9 mouse cellular contexts compared by ENCODE assay signal in the genomic region with DNA sequence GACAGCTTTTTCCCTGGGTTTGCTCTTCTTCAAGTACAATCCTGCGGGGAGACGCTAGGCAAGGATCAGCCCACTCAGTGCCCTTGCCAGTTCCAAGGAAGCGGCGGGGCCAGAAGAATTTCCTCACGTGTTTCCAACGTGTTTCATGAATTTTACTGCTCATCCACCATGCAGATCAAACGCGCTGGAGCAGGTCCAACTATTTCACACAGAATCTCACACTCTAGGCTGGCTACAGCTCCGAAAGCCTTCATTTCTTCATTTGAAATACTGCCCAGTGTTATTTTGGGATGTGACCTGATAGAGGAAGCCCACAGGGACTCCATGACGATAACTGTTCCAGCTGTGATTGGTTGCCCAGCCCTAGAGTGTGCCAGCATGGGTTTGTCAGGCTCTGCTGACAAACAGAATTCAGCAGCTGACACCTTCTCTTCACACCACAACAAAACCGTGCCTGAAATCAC. TPM values are rescaled to one million over a fixed set of nuclear protein-coding genes. Genes with fewer than 3 reads are reported as not detected.
A peak's percentile ranks its signal among the peaks of the same experiment; 100 is the strongest.
DNase-seq lines count a peak whose midpoint lies in the region; ATAC-seq lines count a peak whose summit lies in the region.
"Had no signal": no experiment of that assay in that cellular context is flagged by ENCODE, and none has a peak within 500 bp of the region (broad histone marks: within the 10 kb centered on the region; RNA-seq: fewer than 3 reads in every experiment).

No protein-coding gene starts in this region.

- H3K4me3 ChIP-seq in forebrain, embryonic 16.5 days (replicated peaks; ENCODE audit: low read length): no peak overlapping the region
- no peak overlapping the region for H3K4me3 ChIP-seq in forebrain, embryonic 13.5 days
- H3K4me3 ChIP-seq: embryonic facial prominence, embryonic 15.5 days had no signal

- H3K4me2 ChIP-seq in forebrain, embryonic 16.5 days (ENCODE audit: low read length): no peak overlapping the region
- no peak overlapping the region for H3K4me2 ChIP-seq in forebrain, embryonic 13.5 days
- H3K4me2 ChIP-seq: embryonic facial prominence, embryonic 15.5 days had no signal

- H3K36me3 ChIP-seq in forebrain, embryonic 16.5 days (ENCODE audit: control insufficient read depth, insufficient read depth): no peaks in the 10 kb centered on the region; the same call in none of the 2 replicates
- H3K36me3 ChIP-seq in forebrain, embryonic 13.5 days (ENCODE audit: poor library complexity, severe bottlenecking): peaks cover 62% of the 10 kb centered on the region

- no peaks in the 10 kb centered on the region for H3K27me3 ChIP-seq in forebrain, embryonic 16.5 days (replicated peaks; ENCODE audit: control insufficient read depth, insufficient read depth, low read length)
- no peaks in the 10 kb centered on the region for H3K27me3 ChIP-seq in forebrain, embryonic 13.5 days
- H3K27me3 ChIP-seq: embryonic facial prominence, embryonic 15.5 days had no signal

- peak; percentile 41 to 52 for DNase-seq in adrenal gland, postnatal 36 days
- DNase-seq in kidney, postnatal 36 days: peak; percentile 55 to 68
- DNase-seq in lung, postnatal 10 days: peak; percentile 87
- no peak for DNase-seq in spleen, postnatal 10 days (ENCODE audit: low spot score in 2 of 2)
- no peak for DNase-seq in embryo, embryonic 10 days (ENCODE audit: low spot score)

- no peak overlapping the region for H3K27ac ChIP-seq in forebrain, embryonic 16.5 days (ENCODE audit: low read length)
- no peak overlapping the region for H3K27ac ChIP-seq in forebrain, embryonic 13.5 days
- H3K27ac ChIP-seq: embryonic facial prominence, embryonic 15.5 days had no signal

- no peaks in the 10 kb centered on the region for H3K9me3 ChIP-seq in forebrain, embryonic 16.5 days (ENCODE audit: control insufficient read depth, low read length)
- no peaks in the 10 kb centered on the region for H3K9me3 ChIP-seq in forebrain, embryonic 13.5 days (replicated peaks)
- H3K9me3 ChIP-seq: embryonic facial prominence, embryonic 15.5 days had no signal

- H3K4me1 ChIP-seq in forebrain, embryonic 16.5 days (replicated peaks; ENCODE audit: control insufficient read depth, insufficient read depth, low read length): peaks cover 6% of the 10 kb centered on the region
- 0 out of 2 replicates have a peak, but pooled peaks cover 3% of the 10 kb centered on the region for H3K4me1 ChIP-seq in forebrain, embryonic 13.5 days

- no peak overlapping the region for H3K9ac ChIP-seq in forebrain, embryonic 16.5 days (replicated peaks; ENCODE audit: low read depth, low read length)
- H3K9ac ChIP-seq in forebrain, embryonic 13.5 days: no peak overlapping the region
- H3K9ac ChIP-seq: embryonic facial prominence, embryonic 15.5 days had no signal

- whole genome bisulfite sequencing in forebrain, embryonic 16.5 days: 64% methylated on average over 11 of the region's 11 CpGs
- WGBS in forebrain, embryonic 13.5 days: 90% methylated on average over 11 of the region's 11 CpGs

- ATAC-seq in forebrain, embryonic 16.5 days: peak; percentile 77
- ATAC-seq in forebrain, embryonic 13.5 days: no peak; the same call in 1 of the 2 replicates
- ATAC-seq in granulocyte monocyte progenitor cell, adult 5-6 weeks (replicated peaks; ENCODE audit: poor library complexity, severe bottlenecking): peak; percentile 37

RNA-seq across cellular contexts. Expression of gene Pigv, which starts 28.5 kb away (rescaled TPM):
- 14.7 and 15.5 TPM in 2 replicates for polyA plus RNA-seq in forebrain, embryonic 16.5 days (2015; fragmentation: Nextera tagmentation; extraction: Ambion mirVana)
- polyA plus RNA-seq in forebrain, embryonic 13.5 days (2015; fragmentation: Nextera tagmentation; extraction: Ambion mirVana): 13.6 and 14.5 TPM in 2 replicates
- 10 to 100 TPM; 17.7 to 20.8 TPM for total RNA-seq in adrenal gland, postnatal 36 days (2021)
- 8.7 and 11.5 TPM in 2 replicates for total RNA-seq in granulocyte monocyte progenitor cell, adult 5-6 weeks (2014; fragmentation: Nextera tagmentation)
- total RNA-seq in granulocyte monocyte progenitor cell, adult 5-6 weeks (2017): 6.6 and 8.1 TPM in 2 replicates

RNA-seq across cellular contexts. Expression of gene Zdhhc18, which starts 51.0 kb away (rescaled TPM):
- 3.5 and 4.5 TPM in 2 replicates for polyA plus RNA-seq in forebrain, embryonic 16.5 days (2015; fragmentation: Nextera tagmentation; extraction: Ambion mirVana)
- 3.2 and 4.6 TPM in 2 replicates for polyA plus RNA-seq in forebrain, embryonic 13.5 days (2015; fragmentation: Nextera tagmentation; extraction: Ambion mirVana)
- total RNA-seq in adrenal gland, postnatal 36 days (2021): 10 to 100 TPM; 15.2 to 24.9 TPM
- total RNA-seq in granulocyte monocyte progenitor cell, adult 5-6 weeks (2014; fragmentation: Nextera tagmentation): 12.9 and 22.4 TPM in 2 replicates
- total RNA-seq in granulocyte monocyte progenitor cell, adult 5-6 weeks (2017): 10.7 and 12.5 TPM in 2 replicates

RNA-seq across cellular contexts. Expression of gene Arid1a, which starts 55.6 kb away (rescaled TPM):
- polyA plus RNA-seq in forebrain, embryonic 16.5 days (2015; fragmentation: Nextera tagmentation; extraction: Ambion mirVana): 36.4 and 41.4 TPM in 2 replicates
- polyA plus RNA-seq in forebrain, embryonic 13.5 days (2015; fragmentation: Nextera tagmentation; extraction: Ambion mirVana): 44.7 and 48.9 TPM in 2 replicates
- total RNA-seq in adrenal gland, postnatal 36 days (2021): 10 to 100 TPM; 51.8 to 54.7 TPM
- total RNA-seq in granulocyte monocyte progenitor cell, adult 5-6 weeks (2014; fragmentation: Nextera tagmentation): 125 and 153 TPM in 2 replicates
- 26.6 and 33.2 TPM in 2 replicates for total RNA-seq in granulocyte monocyte progenitor cell, adult 5-6 weeks (2017)

Comparison
In these comparisons a context has a peak if more than half of its experiments do, and no peak if none do; other contexts are left out.
1. DNase-seq: peak in adrenal gland, postnatal 36 days (2 of 2), kidney, postnatal 36 days (2 of 2) and lung, postnatal 10 days (single experiment); none in spleen, postnatal 10 days (0 of 2) and embryo, embryonic 10 days (single experiment).